Mouse (Mus musculus): ENCODE data around the gene Notch4. TPM values are rescaled to one million over a fixed set of nuclear protein-coding genes. Genes with fewer than 3 reads are reported as not detected.

Notch4 gene
- polyA plus RNA-seq, 1 experiment from 2014 or later = 13.6 TPM

- Histone ChIP-seq H3K36me3 (no peaks in the 10 kb centered on the region), H3K27ac (replicated peaks) (no peak overlapping the region), H3K4me1 (no peaks in the 10 kb centered on the region), H3K4me2 (replicated peaks) (no peak overlapping the region), H3K9ac (replicated peaks) (no peak overlapping the region), H3K4me3 (no peak overlapping the region), H3K9me3 (no peaks in the 10 kb centered on the region), H3K27me3 (peaks cover 7% of the 10 kb centered on the region; the same call in 1 of the 2 replicates)
- 82% methylated on average over 8 of the region's 8 CpGs for WGBS
- ATAC-seq (ENCODE audit: low FRiP score, low read depth) = no peak
Observed at GRCm38 (mm10) chr17:34556406-34556805, 7.7 kb upstream of the Notch4 start.

- H3K4me1 ChIP-seq = no peaks in the 10 kb centered on the region
- no peak overlapping the region for H3K27ac ChIP-seq (replicated peaks)
- no peak overlapping the region for H3K4me3 ChIP-seq
- no peak overlapping the region for H3K4me2 ChIP-seq (replicated peaks)
- H3K36me3 ChIP-seq = no peaks in the 10 kb centered on the region
- no peak for ATAC-seq (ENCODE audit: low FRiP score, low read depth)
- peaks cover 3% of the 10 kb centered on the region; the same call in 1 of the 2 replicates for H3K27me3 ChIP-seq
- 77% methylated on average over 11 of the region's 11 CpGs for WGBS
- H3K9ac ChIP-seq (replicated peaks) = no peak overlapping the region
- H3K9me3 ChIP-seq = no peaks in the 10 kb centered on the region
Observed at GRCm38 (mm10) chr17:34557411-34557810, 6.7 kb upstream of the Notch4 start.

- Histone ChIP-seq H3K9ac (replicated peaks) (no peak overlapping the region), H3K27me3 (peaks cover 3% of the 10 kb centered on the region; the same call in 1 of the 2 replicates), H3K4me2 (replicated peaks) (no peak overlapping the region), H3K9me3 (no peaks in the 10 kb centered on the region), H3K4me1 (peaks cover 3% of the 10 kb centered on the region; the same call in 1 of the 2 replicates), H3K27ac (replicated peaks) (no peak overlapping the region), H3K36me3 (no peaks in the 10 kb centered on the region), H3K4me3 (no peak overlapping the region)
- 92% methylated on average over 7 of the region's 7 CpGs for WGBS
- ATAC-seq (ENCODE audit: low FRiP score, low read depth) = no peak
Observed at GRCm38 (mm10) chr17:34559116-34559515, 5.0 kb upstream of the Notch4 start.

- Histone ChIP-seq H3K36me3 (no peaks in the 10 kb centered on the region), H3K9me3 (no peaks in the 10 kb centered on the region), H3K27ac (replicated peaks) (no peak overlapping the region), H3K4me2 (replicated peaks) (no peak overlapping the region), H3K9ac (replicated peaks) (no peak overlapping the region), H3K4me3 (no peak overlapping the region), H3K27me3 (peaks cover 3% of the 10 kb centered on the region; the same call in 1 of the 2 replicates), H3K4me1 (peaks cover 5% of the 10 kb centered on the region; the same call in 1 of the 2 replicates)
- ATAC-seq (ENCODE audit: low FRiP score, low read depth) = no peak
- 27% methylated on average over 15 of the region's 15 CpGs for WGBS
Observed at GRCm38 (mm10) chr17:34559895-34560294, 4.2 kb upstream of the Notch4 start.

- ATAC-seq (ENCODE audit: low FRiP score, low read depth) = no peak
- Histone ChIP-seq H3K4me2 (replicated peaks) (no peak overlapping the region), H3K4me3 (no peak overlapping the region), H3K36me3 (no peaks in the 10 kb centered on the region), H3K9ac (replicated peaks) (no peak overlapping the region), H3K27me3 (peaks cover 3% of the 10 kb centered on the region; the same call in 1 of the 2 replicates), H3K9me3 (no peaks in the 10 kb centered on the region), H3K4me1 (peaks cover 5% of the 10 kb centered on the region; the same call in 1 of the 2 replicates), H3K27ac (replicated peaks) (no peak overlapping the region)
- 91% methylated on average over 6 of the region's 6 CpGs for WGBS
Observed at GRCm38 (mm10) chr17:34560438-34560837, 3.6 kb upstream of the Notch4 start.

GRCm38 (mm10) chr17:34561200-34561599 lies 2.9 kb upstream of the Notch4 start:
- Histone ChIP-seq H3K4me3 (no peak overlapping the region), H3K36me3 (no peaks in the 10 kb centered on the region), H3K27ac (replicated peaks) (0 out of 2 replicates have a peak overlapping the region, but pooled peaks have one; percentile 36), H3K9ac (replicated peaks) (no peak overlapping the region), H3K27me3 (peaks cover 10% of the 10 kb centered on the region), H3K9me3 (no peaks in the 10 kb centered on the region), H3K4me1 (peaks cover 5% of the 10 kb centered on the region; the same call in 1 of the 2 replicates), H3K4me2 (replicated peaks) (no peak overlapping the region)
- ATAC-seq (ENCODE audit: low FRiP score, low read depth) = no peak
- WGBS = 43% methylated on average over 8 of the region's 8 CpGs

- WGBS = 65% methylated on average over 3 of the region's 3 CpGs
- H3K36me3 ChIP-seq = no peaks in the 10 kb centered on the region
- no peak overlapping the region for H3K4me2 ChIP-seq (replicated peaks)
- peaks cover 5% of the 10 kb centered on the region; the same call in 1 of the 2 replicates for H3K4me1 ChIP-seq
- no peaks in the 10 kb centered on the region for H3K9me3 ChIP-seq
- ATAC-seq (ENCODE audit: low FRiP score, low read depth) = no peak
- no peak overlapping the region for H3K4me3 ChIP-seq
- no peak overlapping the region for H3K9ac ChIP-seq (replicated peaks)
- H3K27ac ChIP-seq (replicated peaks) = no peak overlapping the region
- H3K27me3 ChIP-seq = peaks cover 9% of the 10 kb centered on the region; the same call in 1 of the 2 replicates
Observed at GRCm38 (mm10) chr17:34562595-34562994, 1.5 kb upstream of the Notch4 start.

- no peaks in the 10 kb centered on the region for H3K36me3 ChIP-seq
- H3K4me1 ChIP-seq = peaks cover 5% of the 10 kb centered on the region; the same call in 1 of the 2 replicates
- peaks cover 9% of the 10 kb centered on the region; the same call in 1 of the 2 replicates for H3K27me3 ChIP-seq
- WGBS = 75% methylated on average over 11 of the region's 11 CpGs
- H3K27ac ChIP-seq (replicated peaks) = no peak overlapping the region
- no peak overlapping the region for H3K4me2 ChIP-seq (replicated peaks)
- H3K4me3 ChIP-seq = no peak overlapping the region
- H3K9me3 ChIP-seq = no peaks in the 10 kb centered on the region
- no peak overlapping the region for H3K9ac ChIP-seq (replicated peaks)
- ATAC-seq (ENCODE audit: low FRiP score, low read depth) = no peak
Observed at GRCm38 (mm10) chr17:34563354-34563753, 714 bp upstream of the Notch4 start.

DNA sequence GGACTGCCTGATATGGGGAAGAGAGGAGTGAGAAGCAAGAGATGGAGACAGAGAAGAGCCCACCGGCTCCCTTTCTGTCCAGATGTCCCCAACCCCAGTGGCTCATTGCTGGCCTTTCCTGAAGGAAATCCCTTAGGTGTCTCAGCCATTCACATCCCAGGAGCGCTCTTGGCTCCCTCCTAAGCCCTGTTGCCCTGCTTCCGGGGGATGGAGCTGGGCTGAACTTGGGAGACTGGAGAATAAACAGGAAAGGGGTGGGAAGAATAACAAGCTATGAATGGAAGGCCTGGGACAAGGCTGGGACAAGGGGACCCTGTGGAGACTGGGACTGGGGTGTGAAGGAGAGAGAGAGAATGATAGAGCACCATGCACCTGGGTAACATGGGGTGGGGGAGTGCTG lies 728 bp downstream of the Notch4 start:
- WGBS = 55% methylated on average over 3 of the region's 3 CpGs
- H3K9me3 ChIP-seq = no peaks in the 10 kb centered on the region
- H3K9ac ChIP-seq (replicated peaks) = no peak overlapping the region
- H3K27me3 ChIP-seq = peaks cover 9% of the 10 kb centered on the region; the same call in 1 of the 2 replicates
- no peak overlapping the region for H3K4me2 ChIP-seq (replicated peaks)
- no peak overlapping the region for H3K27ac ChIP-seq (replicated peaks)
- H3K4me3 ChIP-seq = no peak overlapping the region
- no peaks in the 10 kb centered on the region for H3K36me3 ChIP-seq
- ATAC-seq (ENCODE audit: low FRiP score, low read depth) = no peak
- H3K4me1 ChIP-seq = peaks cover 5% of the 10 kb centered on the region; the same call in 1 of the 2 replicates

GRCm38 (mm10) chr17:34567311-34567710 lies 3.2 kb downstream of the Notch4 start:
- WGBS = 75% methylated on average over 9 of the region's 9 CpGs
- Histone ChIP-seq H3K9me3 (no peaks in the 10 kb centered on the region), H3K36me3 (no peaks in the 10 kb centered on the region), H3K4me1 (peaks cover 5% of the 10 kb centered on the region; the same call in 1 of the 2 replicates), H3K27me3 (peaks cover 9% of the 10 kb centered on the region; the same call in 1 of the 2 replicates), H3K4me2 (replicated peaks) (no peak overlapping the region), H3K4me3 (no peak overlapping the region), H3K27ac (replicated peaks) (no peak overlapping the region), H3K9ac (replicated peaks) (no peak overlapping the region; the same call in 1 of the 2 replicates)
- no peak for ATAC-seq (ENCODE audit: low FRiP score, low read depth)

GRCm38 (mm10) chr17:34568421-34568820 lies 4.4 kb downstream of the Notch4 start:
- no peaks in the 10 kb centered on the region for H3K9me3 ChIP-seq
- H3K36me3 ChIP-seq = no peaks in the 10 kb centered on the region
- no peak for ATAC-seq (ENCODE audit: low FRiP score, low read depth)
- 81% methylated on average over 13 of the region's 13 CpGs for WGBS
- H3K4me1 ChIP-seq = peaks cover 5% of the 10 kb centered on the region; the same call in 1 of the 2 replicates
- peaks cover 9% of the 10 kb centered on the region; the same call in 1 of the 2 replicates for H3K27me3 ChIP-seq
- H3K27ac ChIP-seq (replicated peaks) = no peak overlapping the region
- no peak overlapping the region for H3K4me3 ChIP-seq
- no peak overlapping the region for H3K4me2 ChIP-seq (replicated peaks)
- H3K9ac ChIP-seq (replicated peaks) = no peak overlapping the region

DNA sequence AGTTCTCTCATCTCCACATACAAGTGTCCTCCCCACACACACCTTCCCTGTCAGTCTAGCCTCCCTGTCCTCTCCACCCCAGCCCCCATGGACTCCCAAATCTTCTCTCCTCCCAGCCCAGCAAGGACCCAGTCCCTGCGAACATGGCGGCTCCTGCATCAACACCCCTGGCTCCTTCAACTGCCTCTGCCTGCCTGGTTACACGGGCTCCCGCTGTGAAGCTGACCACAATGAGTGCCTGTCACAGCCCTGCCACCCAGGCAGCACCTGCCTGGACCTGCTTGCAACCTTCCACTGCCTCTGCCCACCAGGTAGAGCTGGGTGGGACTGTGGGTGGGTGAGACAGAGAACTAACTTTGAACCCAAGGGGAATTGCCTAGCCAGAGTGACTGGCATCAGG lies 5.9 kb downstream of the Notch4 start:
- H3K27ac ChIP-seq (replicated peaks) = no peak overlapping the region
- ATAC-seq (ENCODE audit: low FRiP score, low read depth) = no peak
- H3K9ac ChIP-seq (replicated peaks) = no peak overlapping the region
- H3K4me1 ChIP-seq = no peaks in the 10 kb centered on the region
- 77% methylated on average over 4 of the region's 4 CpGs for WGBS
- no peak overlapping the region for H3K4me3 ChIP-seq
- H3K27me3 ChIP-seq = peaks cover 9% of the 10 kb centered on the region; the same call in 1 of the 2 replicates
- no peaks in the 10 kb centered on the region for H3K9me3 ChIP-seq
- H3K4me2 ChIP-seq (replicated peaks) = no peak overlapping the region
- H3K36me3 ChIP-seq = no peaks in the 10 kb centered on the region

- H3K9ac ChIP-seq (replicated peaks) = no peak overlapping the region
- H3K4me1 ChIP-seq = no peaks in the 10 kb centered on the region
- no peak overlapping the region for H3K4me3 ChIP-seq
- peaks cover 3% of the 10 kb centered on the region; the same call in 1 of the 2 replicates for H3K27me3 ChIP-seq
- H3K9me3 ChIP-seq = no peaks in the 10 kb centered on the region
- no peaks in the 10 kb centered on the region for H3K36me3 ChIP-seq
- WGBS = 12% methylated on average over 5 of the region's 5 CpGs
- no peak overlapping the region for H3K4me2 ChIP-seq (replicated peaks)
- no peak overlapping the region for H3K27ac ChIP-seq (replicated peaks)
- ATAC-seq (ENCODE audit: low FRiP score, low read depth) = no peak
Observed at GRCm38 (mm10) chr17:34571875-34572274, 7.8 kb downstream of the Notch4 start.
